Mouse (Mus musculus): Measurements from ENCODE around the gene Elavl3. TPM values are rescaled to one million over a fixed set of nuclear protein-coding genes. Genes with fewer than 3 reads are reported as not detected.

The Elavl3 gene
- 0.14 and 1.0 TPM in 2 replicates for polyA plus RNA-seq (2015; fragmentation: Nextera tagmentation; extraction: Ambion mirVana)

DNA sequence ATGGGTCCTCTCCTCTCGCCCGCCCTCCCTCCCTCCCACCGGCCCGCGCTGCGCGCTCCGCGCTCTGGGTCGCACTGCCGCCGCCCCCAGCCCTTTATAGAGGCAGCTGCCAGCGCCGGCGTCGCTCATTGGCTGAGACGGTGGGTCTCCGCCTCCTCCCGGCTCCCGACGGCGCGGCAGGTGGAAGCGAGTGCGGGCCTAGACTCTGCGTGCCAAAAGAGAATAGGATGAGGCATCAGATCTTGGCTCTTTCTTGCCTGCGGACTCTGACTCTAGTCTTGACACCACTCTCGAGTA lies at the start of gene Elavl3:
TSS of gene Elavl3 (minus strand) at position 66 of the 297 bp plus-strand sequence.
- peak within 1 kb of the TSS; percentile 78 for H3K4me2 ChIP-seq
- no peak for ATAC-seq (replicated peaks; ENCODE audit: insufficient number of reproducible peaks, insufficient read depth, low FRiP score, low read depth)
- no peaks in the 10 kb centered on the region for H3K9me3 ChIP-seq (replicated peaks)
- H3K9ac ChIP-seq = peak within 1 kb of the TSS; percentile 14; the same call in 1 of the 2 replicates
- under 1% methylated on average over 28 of the region's 28 CpGs for WGBS
- peaks cover 82% of the 10 kb centered on the region for H3K27me3 ChIP-seq
- peaks cover 27% of the 10 kb centered on the region for H3K4me1 ChIP-seq (replicated peaks)
- peaks cover 2% of the 10 kb centered on the region; the same call in 1 of the 2 replicates for H3K36me3 ChIP-seq
- peak within 1 kb of the TSS; percentile 43 for H3K4me3 ChIP-seq
- H3K27ac ChIP-seq = no peak within 1 kb of the TSS

DNA sequence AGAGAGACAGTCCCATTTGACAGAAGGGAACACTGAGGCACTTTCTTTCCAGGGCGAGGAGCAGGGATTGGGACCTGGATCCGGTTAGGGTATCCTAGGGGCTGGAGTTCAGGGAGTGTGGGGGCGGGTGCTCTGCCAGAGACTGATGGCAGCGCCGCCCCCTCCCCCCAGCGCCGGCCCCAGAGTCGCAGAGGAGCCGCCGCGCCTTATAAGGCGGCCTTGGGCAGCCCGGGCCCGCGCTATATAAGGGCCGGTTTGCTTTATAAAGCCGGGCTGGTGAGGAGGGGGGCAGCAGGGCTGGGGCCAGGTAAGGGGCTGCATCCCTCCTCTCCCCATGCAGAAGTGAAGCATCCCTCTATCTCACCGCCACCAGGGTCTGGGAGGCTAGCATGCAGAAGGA lies 48.1 kb upstream of the Elavl3 start:
- peaks cover 11% of the 10 kb centered on the region; the same call in 1 of the 2 replicates for H3K27me3 ChIP-seq
- 2% methylated on average over 18 of the region's 18 CpGs for WGBS
- peak overlapping the region; percentile 49 for H3K9ac ChIP-seq
- H3K4me2 ChIP-seq = peak overlapping the region; percentile 61
- 0 out of 2 replicates have a peak, but pooled peaks cover 5% of the 10 kb centered on the region for H3K36me3 ChIP-seq
- H3K4me3 ChIP-seq = peak overlapping the region; percentile 37
- H3K4me1 ChIP-seq (replicated peaks) = peaks cover 24% of the 10 kb centered on the region
- ATAC-seq (replicated peaks; ENCODE audit: insufficient number of reproducible peaks, insufficient read depth, low FRiP score, low read depth) = peak; percentile 74
- H3K9me3 ChIP-seq (replicated peaks) = no peaks in the 10 kb centered on the region
- peak overlapping the region; percentile 70 for H3K27ac ChIP-seq

DNA sequence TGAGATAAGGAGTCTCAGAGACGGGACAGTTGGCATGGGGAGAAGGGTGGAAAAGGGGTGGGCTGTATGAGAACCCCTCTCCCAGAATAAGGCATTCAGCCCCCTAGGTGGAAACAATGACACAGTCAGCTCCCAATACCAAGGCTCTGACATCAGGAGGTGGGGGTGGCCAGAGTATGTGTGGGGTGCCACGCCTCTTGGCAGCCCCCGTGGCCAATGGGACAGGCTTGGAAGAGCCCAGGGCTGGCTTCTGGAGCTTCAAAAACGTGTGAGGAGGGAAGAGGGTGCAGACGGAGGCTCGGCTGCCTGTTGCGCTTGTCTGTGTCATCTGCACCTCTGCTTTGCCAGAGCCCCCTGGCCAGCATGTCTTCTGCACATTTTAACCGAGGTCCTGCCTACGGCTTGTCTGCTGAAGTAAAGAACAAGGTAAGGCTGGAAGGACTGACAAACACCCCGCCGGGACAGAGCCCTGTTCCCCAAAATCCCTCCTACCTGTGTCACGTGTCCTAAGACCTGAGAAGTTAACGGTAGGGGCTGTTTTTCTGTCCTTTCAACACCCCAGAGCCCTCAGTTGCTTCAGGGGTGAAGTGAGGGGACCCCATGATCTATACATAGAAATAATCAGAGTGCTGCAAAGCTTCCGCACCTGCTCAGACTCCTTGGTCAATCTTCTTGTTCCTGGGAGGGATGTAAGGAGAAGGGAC lies 47.3 kb upstream of the Elavl3 start, which contains the start of gene Cnn1:
TSS of gene Cnn1 (plus strand) at position 224 of the 704 bp plus-strand sequence.
- Histone ChIP-seq H3K27ac (peak within 1 kb of the TSS; percentile 70), H3K36me3 (0 out of 2 replicates have a peak, but pooled peaks cover 5% of the 10 kb centered on the region), H3K4me3 (peak within 1 kb of the TSS; percentile 37), H3K9ac (peak within 1 kb of the TSS; percentile 49), H3K9me3 (replicated peaks) (no peaks in the 10 kb centered on the region), H3K4me1 (replicated peaks) (peaks cover 24% of the 10 kb centered on the region), H3K27me3 (peaks cover 11% of the 10 kb centered on the region; the same call in 1 of the 2 replicates), H3K4me2 (peak within 1 kb of the TSS; percentile 61)
- WGBS = 3% methylated on average over 14 of the region's 14 CpGs
- ATAC-seq (replicated peaks; ENCODE audit: insufficient number of reproducible peaks, insufficient read depth, low FRiP score, low read depth) = peak; percentile 21; the same call in 1 of the 2 replicates

DNA sequence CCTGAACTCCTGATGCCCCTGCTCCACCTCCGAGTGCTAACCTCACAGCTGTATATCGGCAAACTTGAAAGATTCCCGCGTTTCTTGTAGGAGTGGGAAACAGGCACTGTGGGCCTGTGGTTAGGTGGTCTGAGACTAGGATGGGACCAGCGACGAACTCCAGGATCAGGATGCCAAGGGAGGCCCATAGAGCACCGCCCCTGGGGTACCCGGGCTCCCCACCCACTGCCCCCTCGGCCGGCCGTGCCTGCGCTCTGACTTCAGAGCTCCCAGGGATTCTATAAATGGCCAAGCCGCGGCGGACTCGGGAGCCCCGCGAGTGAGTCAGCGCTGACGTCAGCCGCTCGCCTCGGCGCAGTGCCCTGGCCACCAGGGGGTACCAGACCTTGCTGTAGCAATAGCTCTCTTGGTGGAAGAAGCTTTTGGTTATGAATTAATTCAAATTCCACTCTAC lies 44.1 kb upstream of the Elavl3 start:
- under 1% methylated on average over 24 of the region's 24 CpGs for WGBS
- Histone ChIP-seq H3K4me2 (peak overlapping the region; percentile 72), H3K27ac (peak overlapping the region; percentile 46; the same call in 1 of the 2 replicates), H3K4me1 (replicated peaks) (peaks cover 19% of the 10 kb centered on the region), H3K36me3 (no peaks in the 10 kb centered on the region), H3K9me3 (replicated peaks) (no peaks in the 10 kb centered on the region), H3K4me3 (peak overlapping the region; percentile 46), H3K27me3 (peaks cover 11% of the 10 kb centered on the region; the same call in 1 of the 2 replicates), H3K9ac (peak overlapping the region; percentile 58)
- peak; percentile 68 for ATAC-seq (replicated peaks; ENCODE audit: insufficient number of reproducible peaks, insufficient read depth, low FRiP score, low read depth)

DNA sequence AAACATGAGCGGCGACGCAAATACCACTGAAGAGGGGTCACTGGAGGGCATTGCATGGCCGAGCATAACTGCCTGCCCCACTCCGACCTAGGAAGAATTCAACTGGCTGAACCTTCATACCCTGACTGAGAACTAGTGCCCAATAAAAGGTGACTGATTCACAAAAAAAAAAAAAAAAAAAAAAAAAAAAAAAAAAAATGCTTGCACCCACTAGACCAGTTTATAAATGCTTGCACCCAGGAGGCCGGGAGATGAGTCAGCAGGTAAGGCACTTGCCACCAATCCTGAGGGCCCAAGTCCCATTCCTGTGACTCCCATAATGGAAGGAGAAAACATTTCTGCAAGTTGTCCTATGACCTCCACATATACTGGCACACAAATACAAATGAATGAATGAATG lies 40.9 kb upstream of the Elavl3 start:
- 82% methylated on average over 6 of the region's 6 CpGs for WGBS
- Histone ChIP-seq H3K9me3 (replicated peaks) (no peaks in the 10 kb centered on the region), H3K27ac (no peak overlapping the region), H3K9ac (no peak overlapping the region), H3K4me1 (replicated peaks) (no peaks in the 10 kb centered on the region; the same call in 1 of the 2 replicates), H3K4me3 (no peak overlapping the region), H3K4me2 (no peak overlapping the region), H3K27me3 (peaks cover 2% of the 10 kb centered on the region; the same call in 1 of the 2 replicates), H3K36me3 (no peaks in the 10 kb centered on the region)
- no peak for ATAC-seq (replicated peaks; ENCODE audit: insufficient number of reproducible peaks, insufficient read depth, low FRiP score, low read depth)

DNA sequence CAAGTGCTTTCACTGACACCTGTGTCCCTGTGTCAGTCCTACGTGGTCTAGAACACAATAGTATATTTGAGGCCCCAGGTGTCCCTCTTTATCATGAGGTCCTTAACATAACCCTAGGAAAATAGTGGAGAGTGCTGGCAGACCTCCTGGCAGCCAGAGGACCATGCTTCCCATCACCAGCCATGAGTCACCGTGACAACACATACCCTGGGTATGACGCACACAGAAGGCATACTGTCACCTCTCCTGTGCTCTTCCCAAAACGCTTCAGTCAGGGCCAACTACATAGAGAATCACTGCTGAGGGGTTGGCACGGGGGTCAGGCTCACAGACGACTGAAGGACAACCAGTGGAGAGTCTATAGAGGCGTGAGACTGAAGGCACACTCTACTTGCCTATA lies 38.2 kb upstream of the Elavl3 start:
- Histone ChIP-seq H3K27me3 (no peaks in the 10 kb centered on the region), H3K4me3 (no peak overlapping the region), H3K4me1 (replicated peaks) (peaks cover 7% of the 10 kb centered on the region), H3K9ac (no peak overlapping the region), H3K36me3 (no peaks in the 10 kb centered on the region), H3K27ac (no peak overlapping the region), H3K9me3 (replicated peaks) (no peaks in the 10 kb centered on the region), H3K4me2 (no peak overlapping the region)
- no peak for ATAC-seq (replicated peaks; ENCODE audit: insufficient number of reproducible peaks, insufficient read depth, low FRiP score, low read depth)
- 65% methylated on average over 7 of the region's 7 CpGs for WGBS

DNA sequence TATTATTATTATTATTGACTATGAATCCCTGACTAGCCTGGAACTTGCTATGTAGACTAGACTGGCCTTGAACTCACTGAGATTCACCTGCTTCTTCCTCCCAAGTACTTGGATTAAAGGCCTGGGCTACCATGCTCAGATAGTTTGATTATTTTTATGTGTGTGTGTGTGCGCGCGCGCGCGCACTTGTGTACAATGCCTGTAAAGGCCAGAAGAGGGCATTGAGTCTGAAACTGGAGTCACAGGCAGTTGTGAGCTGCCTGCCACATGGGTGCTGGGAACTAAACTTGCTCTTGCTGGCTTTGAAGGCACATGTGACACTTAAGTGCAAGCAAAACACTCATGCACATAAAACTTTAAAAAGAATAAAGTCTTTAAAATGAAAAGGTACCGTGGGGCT lies 37.5 kb upstream of the Elavl3 start:
- 95% methylated on average over 7 of the region's 7 CpGs for WGBS
- Histone ChIP-seq H3K27me3 (no peaks in the 10 kb centered on the region), H3K36me3 (no peaks in the 10 kb centered on the region), H3K9me3 (replicated peaks) (no peaks in the 10 kb centered on the region), H3K27ac (no peak overlapping the region), H3K4me2 (no peak overlapping the region), H3K4me1 (replicated peaks) (peaks cover 9% of the 10 kb centered on the region), H3K9ac (no peak overlapping the region), H3K4me3 (no peak overlapping the region)
- no peak for ATAC-seq (replicated peaks; ENCODE audit: insufficient number of reproducible peaks, insufficient read depth, low FRiP score, low read depth)

DNA sequence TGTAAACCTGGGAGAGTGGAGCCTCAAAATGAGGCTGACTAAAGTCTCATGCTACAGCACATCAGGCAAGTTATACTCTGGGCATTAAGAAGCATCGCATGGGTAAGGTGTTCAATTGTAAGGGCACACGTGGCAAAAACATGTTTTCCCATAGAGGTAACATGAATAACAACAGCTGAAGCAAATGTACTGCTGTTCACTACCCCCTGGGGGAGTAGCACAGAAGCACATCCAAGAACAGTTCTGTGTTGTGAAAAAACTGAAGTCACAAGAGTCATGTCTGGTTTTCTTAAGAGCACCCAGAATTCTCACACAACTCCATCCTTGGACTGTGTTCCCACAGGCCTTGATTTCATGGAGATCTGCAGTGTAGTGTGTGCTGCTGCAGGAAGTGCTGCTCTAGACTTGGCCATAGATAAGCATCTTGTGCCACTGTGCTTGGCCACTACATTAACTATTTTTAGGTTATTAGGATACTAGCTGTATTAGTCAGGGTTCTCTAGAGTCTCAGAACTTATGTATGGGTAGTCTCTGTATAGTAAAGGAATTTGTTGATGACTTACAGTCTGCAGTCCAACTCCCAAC lies 35.3 kb upstream of the Elavl3 start:
- peaks cover 5% of the 10 kb centered on the region; the same call in 1 of the 2 replicates for H3K36me3 ChIP-seq
- no peak overlapping the region for H3K4me3 ChIP-seq
- no peak overlapping the region for H3K9ac ChIP-seq
- no peaks in the 10 kb centered on the region for H3K27me3 ChIP-seq
- H3K4me2 ChIP-seq = no peak overlapping the region
- H3K4me1 ChIP-seq (replicated peaks) = peaks cover 9% of the 10 kb centered on the region
- no peaks in the 10 kb centered on the region for H3K9me3 ChIP-seq (replicated peaks)
- no peak overlapping the region for H3K27ac ChIP-seq
- ATAC-seq (replicated peaks; ENCODE audit: insufficient number of reproducible peaks, insufficient read depth, low FRiP score, low read depth) = no peak
- 86% methylated on average over 2 of the region's 2 CpGs for WGBS

DNA sequence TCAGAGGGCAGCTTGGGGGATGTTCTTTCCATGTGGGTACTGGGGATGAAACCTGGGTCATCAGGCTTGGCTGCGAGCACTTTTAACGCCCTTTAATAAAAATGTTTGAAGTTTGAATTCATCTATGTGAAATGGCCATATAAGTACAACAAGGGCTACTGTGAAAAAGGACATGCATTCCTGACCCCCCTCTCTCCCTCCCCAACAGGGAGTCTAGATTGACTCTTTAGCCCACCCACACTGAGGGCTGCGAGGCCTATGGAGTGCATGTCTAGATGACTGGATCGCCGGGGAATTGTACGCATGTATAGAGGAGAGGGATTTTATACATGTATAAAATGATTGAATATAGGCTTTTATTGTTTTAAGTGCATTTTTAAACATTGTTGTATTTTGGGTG lies 34.2 kb upstream of the Elavl3 start:
- Histone ChIP-seq H3K9ac (peak overlapping the region; percentile 86), H3K4me3 (peak overlapping the region; percentile 93), H3K27ac (peak overlapping the region; percentile 82), H3K9me3 (replicated peaks) (no peaks in the 10 kb centered on the region), H3K4me2 (peak overlapping the region; percentile 88), H3K4me1 (replicated peaks) (peaks cover 9% of the 10 kb centered on the region), H3K27me3 (no peaks in the 10 kb centered on the region), H3K36me3 (peaks cover 5% of the 10 kb centered on the region; the same call in 1 of the 2 replicates)
- ATAC-seq (replicated peaks; ENCODE audit: insufficient number of reproducible peaks, insufficient read depth, low FRiP score, low read depth) = no peak
- WGBS = 65% methylated on average over 6 of the region's 6 CpGs

DNA sequence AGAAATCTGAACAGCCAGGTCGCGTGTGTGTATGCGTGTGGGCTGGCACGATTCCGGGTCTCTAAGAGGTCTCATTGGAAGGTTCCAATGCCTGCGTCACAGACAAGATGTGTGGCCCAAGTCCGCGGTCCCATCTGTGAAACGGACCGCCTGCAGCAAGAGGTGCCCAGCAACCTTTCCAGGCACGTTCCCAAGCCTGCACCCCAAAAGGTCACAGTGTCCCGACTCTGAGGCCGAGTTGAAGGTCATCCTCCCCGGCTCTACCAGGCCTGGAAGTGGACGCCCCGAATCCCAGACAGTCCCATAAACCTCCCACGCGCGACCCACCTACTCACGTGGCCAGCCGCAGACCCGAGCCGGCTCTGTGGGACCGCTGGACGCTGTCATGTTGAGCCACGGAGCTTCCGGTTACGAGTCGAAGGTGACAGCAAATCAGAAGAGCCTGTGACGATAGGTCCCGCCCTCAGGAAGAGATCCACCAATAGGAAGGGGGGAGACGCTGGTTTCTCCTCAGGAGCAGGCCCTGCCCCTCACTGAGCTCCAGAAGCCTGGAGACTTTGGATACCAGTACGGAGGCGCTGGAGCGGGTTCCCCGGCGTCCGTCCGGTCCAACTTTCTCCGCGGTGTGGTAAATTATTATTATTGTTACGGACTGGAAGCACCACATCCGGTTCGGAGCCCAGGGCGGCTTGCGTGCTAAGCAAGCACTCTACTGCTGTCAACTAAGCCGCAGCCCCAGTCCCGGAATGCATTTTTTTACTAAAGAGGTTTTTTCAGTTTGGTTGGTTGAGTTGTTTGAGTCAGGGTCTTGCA lies 33.4 kb upstream of the Elavl3 start, which contains the start of gene Ecsit:
TSS of gene Ecsit (minus strand) at position 417 of the 813 bp plus-strand sequence.
- peaks cover 9% of the 10 kb centered on the region for H3K4me1 ChIP-seq (replicated peaks)
- peaks cover 5% of the 10 kb centered on the region; the same call in 1 of the 2 replicates for H3K36me3 ChIP-seq
- peak within 1 kb of the TSS; percentile 88 for H3K4me2 ChIP-seq
- H3K27me3 ChIP-seq = no peaks in the 10 kb centered on the region
- H3K9ac ChIP-seq = peak within 1 kb of the TSS; percentile 86
- WGBS = under 1% methylated on average over 48 of the region's 48 CpGs
- H3K9me3 ChIP-seq (replicated peaks) = no peaks in the 10 kb centered on the region
- peak within 1 kb of the TSS; percentile 82 for H3K27ac ChIP-seq
- ATAC-seq (replicated peaks; ENCODE audit: insufficient number of reproducible peaks, insufficient read depth, low FRiP score, low read depth) = peak; percentile 98
- peak within 1 kb of the TSS; percentile 93 for H3K4me3 ChIP-seq

DNA sequence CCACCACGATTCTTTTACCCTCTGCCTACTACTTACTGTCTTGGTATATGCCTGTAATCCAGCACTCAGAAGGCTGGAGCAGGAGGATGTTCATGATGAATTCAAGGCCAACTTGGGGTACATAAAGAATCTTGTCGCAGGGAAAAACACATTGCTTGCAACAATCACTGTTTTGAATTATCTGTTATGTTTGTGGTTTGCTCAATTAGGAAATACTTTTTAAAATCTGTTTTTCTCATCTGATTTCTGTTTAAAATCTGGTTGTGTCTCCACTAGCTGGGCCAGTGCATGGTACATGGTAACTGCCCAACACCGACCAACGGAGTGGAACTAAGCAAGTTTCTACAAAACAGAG lies 32.8 kb upstream of the Elavl3 start:
- Histone ChIP-seq H3K27me3 (no peaks in the 10 kb centered on the region), H3K9me3 (replicated peaks) (no peaks in the 10 kb centered on the region), H3K4me1 (replicated peaks) (peaks cover 9% of the 10 kb centered on the region), H3K4me3 (peak overlapping the region; percentile 93), H3K9ac (peak overlapping the region; percentile 86), H3K27ac (peak overlapping the region; percentile 82), H3K36me3 (peaks cover 5% of the 10 kb centered on the region; the same call in 1 of the 2 replicates), H3K4me2 (peak overlapping the region; percentile 88)
- 31% methylated on average over 4 of the region's 4 CpGs for WGBS
- ATAC-seq (replicated peaks; ENCODE audit: insufficient number of reproducible peaks, insufficient read depth, low FRiP score, low read depth) = no peak
